Mouse (Mus musculus) MEL (cell line): ENCODE measurements around the gene Fbxo5. TPM values are rescaled to one million over a fixed set of nuclear protein-coding genes. Genes with fewer than 3 reads are reported as not detected.
A peak's percentile ranks its signal among the peaks of the same experiment; 100 is the strongest.

Experiments used
- DNase-seq: peaks from one replicate; pipeline ENCODE4 v3.0.0; 2011; ENCODE audit warnings: low read depth, low spot score
- H3K27ac ChIP-seq: 2 replicates; pipeline ENCODE4 v1.5.1; 2012; ENCODE audit warnings: low read depth, mild to moderate bottlenecking, control low read depth, low read length, moderate library complexity; ENCODE audit not compliant: control insufficient read depth
- H3K27me3 ChIP-seq, 2 experiments: fragments of 150-350 bp in 1 of 2; sonication (generic) in 1 of 2; 2 replicates each; pipeline ENCODE4 v1.6.1; 2012; ENCODE audit warnings: low read length in 2 of 2, mild to moderate bottlenecking in 2 of 2, improper control_type of control experiment in 1 of 2, moderate library complexity in 1 of 2; ENCODE audit not compliant: insufficient read depth in 2 of 2, control insufficient read depth in 1 of 2
- H3K36me3 ChIP-seq, 2 experiments: 2 replicates each; pipeline ENCODE4 v1.6.1; 2012 to 2014; ENCODE audit warnings: low read length in 2 of 2, improper control_type of control experiment in 1 of 2, inconsistent platforms in 1 of 2, mild to moderate bottlenecking in 1 of 2; ENCODE audit not compliant: insufficient read depth in 2 of 2, control insufficient read depth in 1 of 2
- H3K4me1 ChIP-seq, 2 experiments: fragments of 150-350 bp in 1 of 2; sonication (generic) in 1 of 2; 2 replicates each; pipeline ENCODE4 v1.6.1; 2012; ENCODE audit warnings: low read length in 2 of 2, improper control_type of control experiment in 1 of 2, mild to moderate bottlenecking in 1 of 2; ENCODE audit not compliant: insufficient read depth in 2 of 2, control insufficient read depth in 1 of 2
- H3K4me3 ChIP-seq, 2 experiments: fragments of 150-350 bp in 1 of 2; sonication (generic) in 1 of 2; 2 replicates each; pipeline ENCODE4 v1.5.1; 2012; ENCODE audit warnings: low read depth in 2 of 2, low read length in 2 of 2, mild to moderate bottlenecking in 2 of 2, moderate library complexity in 2 of 2, control low read depth in 1 of 2, improper control_type of control experiment in 1 of 2; ENCODE audit not compliant: control insufficient read depth in 1 of 2, insufficient read depth in 1 of 2
- H3K79me2 ChIP-seq: 2 replicates; pipeline ENCODE4 v1.6.1; 2012; ENCODE audit warnings: mild to moderate bottlenecking, low read length, moderate library complexity; ENCODE audit not compliant: control insufficient read depth, poor library complexity, insufficient read depth
- H3K9ac ChIP-seq: 2 replicates; pipeline ENCODE4 v1.6.1; 2012; ENCODE audit warnings: low read depth, mild to moderate bottlenecking, control low read depth, low read length, moderate library complexity; ENCODE audit not compliant: control insufficient read depth, poor library complexity, severe bottlenecking
- H3K9me3 ChIP-seq: fragments of 150-350 bp; sonication (generic); replicated peaks from 2 replicates; pipeline ENCODE4 v1.6.1; 2012; ENCODE audit warnings: mild to moderate bottlenecking, low read length, improper control_type of control experiment, moderate library complexity; ENCODE audit not compliant: insufficient read depth
- CHD1 ChIP-seq: IDR thresholded peaks from 2 replicates; pipeline ENCODE4 v1.6.1; 2012; ENCODE audit warnings: low read depth, mild to moderate bottlenecking, inconsistent platforms, low read length, improper control_type of control experiment
- CHD2 ChIP-seq: IDR thresholded peaks from 2 replicates; pipeline ENCODE4 v1.6.1; 2011; ENCODE audit warnings: low read length, improper control_type of control experiment
- CTCF ChIP-seq, 3 experiments: IDR thresholded peaks in 2 of 3; conservative IDR thresholded peaks in 1 of 3; 2 replicates each; pipeline ENCODE4 v1.5.1; 2011 to 2012; ENCODE audit warnings: low read length in 3 of 3, low read depth in 2 of 3, mild to moderate bottlenecking in 2 of 3, improper control_type of control experiment in 1 of 3, inconsistent platforms in 1 of 3, mixed read lengths in 1 of 3, moderate library complexity in 1 of 3; ENCODE audit not compliant: control insufficient read depth in 1 of 3, insufficient read depth in 1 of 3, poor library complexity in 1 of 3, severe bottlenecking in 1 of 3
- E2F4 ChIP-seq: IDR thresholded peaks from 2 replicates; pipeline ENCODE4 v1.6.1; 2011; ENCODE audit warnings: low read depth, low read length, improper control_type of control experiment, borderline replicate concordance
- ELF1 ChIP-seq: IDR thresholded peaks from 2 replicates; pipeline ENCODE4 v1.6.1; 2014; ENCODE audit warnings: low read depth, mild to moderate bottlenecking, inconsistent platforms, low read length, improper control_type of control experiment, moderate library complexity
- EP300 ChIP-seq, 2 experiments: IDR thresholded peaks; 2 replicates each; pipeline ENCODE4 v1.6.1; 2011; ENCODE audit warnings: improper control_type of control experiment in 2 of 2, low read length in 2 of 2, low read depth in 1 of 2, mild to moderate bottlenecking in 1 of 2
- GATA1 ChIP-seq: IDR thresholded peaks from 2 replicates; pipeline ENCODE4 v1.6.1; 2011; ENCODE audit warnings: low read depth, low read length, improper control_type of control experiment
- HCFC1 ChIP-seq: IDR thresholded peaks from 2 replicates; pipeline ENCODE4 v1.6.1; 2012; ENCODE audit warnings: low read depth, mild to moderate bottlenecking, inconsistent platforms, low read length, improper control_type of control experiment, moderate library complexity
- KAT2A ChIP-seq: conservative IDR thresholded peaks from 2 replicates; pipeline ENCODE4 v1.6.1; 2012; ENCODE audit warnings: low read depth, low read length, improper control_type of control experiment, inconsistent platforms
- MAFK ChIP-seq: IDR thresholded peaks from 2 replicates; pipeline ENCODE4 v1.6.1; 2011; ENCODE audit warnings: low read depth, mild to moderate bottlenecking, low read length, improper control_type of control experiment, borderline replicate concordance
- MAX ChIP-seq: IDR thresholded peaks from 2 replicates; pipeline ENCODE4 v1.6.1; 2011; ENCODE audit warnings: low read length, improper control_type of control experiment
- MAZ ChIP-seq: IDR thresholded peaks from 2 replicates; pipeline ENCODE4 v1.6.1; 2012; ENCODE audit warnings: low read depth, mild to moderate bottlenecking, inconsistent platforms, low read length, improper control_type of control experiment
- NELFE ChIP-seq: IDR thresholded peaks from 2 replicates; pipeline ENCODE4 v1.6.1; 2011; ENCODE audit warnings: low read depth, low read length, improper control_type of control experiment
- POLR2A ChIP-seq, 2 experiments: IDR thresholded peaks; 2 replicates each; pipeline ENCODE4 v1.6.1; 2011 to 2012; ENCODE audit warnings: low read length in 2 of 2, mild to moderate bottlenecking in 2 of 2, control low read depth in 1 of 2, improper control_type of control experiment in 1 of 2, low read depth in 1 of 2, moderate library complexity in 1 of 2; ENCODE audit not compliant: control insufficient read depth in 1 of 2, insufficient read depth in 1 of 2, poor library complexity in 1 of 2
- POLR2AphosphoS2 ChIP-seq: IDR thresholded peaks from 2 replicates; pipeline ENCODE4 v1.6.1; 2011; ENCODE audit warnings: low read length, improper control_type of control experiment
- POLR2AphosphoS5 ChIP-seq: IDR thresholded peaks from 2 replicates; pipeline ENCODE4 v1.6.1; 2012; ENCODE audit warnings: low read depth, borderline replicate concordance, mild to moderate bottlenecking, inconsistent platforms, low read length, moderate library complexity, mixed read lengths
- RAD21 ChIP-seq: IDR thresholded peaks from 2 replicates; pipeline ENCODE4 v1.6.1; 2011; ENCODE audit warnings: mild to moderate bottlenecking, low read depth, low read length, improper control_type of control experiment
- RCOR1 ChIP-seq: IDR thresholded peaks from 2 replicates; pipeline ENCODE4 v1.6.1; 2012; ENCODE audit warnings: low read depth, mild to moderate bottlenecking, inconsistent platforms, low read length, improper control_type of control experiment
- SIN3A ChIP-seq: IDR thresholded peaks from 2 replicates; pipeline ENCODE4 v1.6.1; 2012; ENCODE audit warnings: low read length, improper control_type of control experiment, inconsistent platforms
- SMC3 ChIP-seq: IDR thresholded peaks from 2 replicates; pipeline ENCODE4 v1.6.1; 2011; ENCODE audit warnings: low read depth, low read length, improper control_type of control experiment
- TAL1 ChIP-seq: IDR thresholded peaks from 2 replicates; pipeline ENCODE4 v1.6.1; 2012; ENCODE audit warnings: mild to moderate bottlenecking, inconsistent platforms, low read length, moderate library complexity, mixed read lengths
- TBP ChIP-seq: IDR thresholded peaks from 2 replicates; pipeline ENCODE4 v1.8.0; 2011; ENCODE audit warnings: low read depth, low read length, improper control_type of control experiment
- USF1 ChIP-seq: IDR thresholded peaks from 2 replicates; pipeline ENCODE4 v1.6.1; 2014; ENCODE audit warnings: low read depth, mild to moderate bottlenecking, inconsistent platforms, low read length, improper control_type of control experiment, moderate library complexity
- ZC3H11A ChIP-seq: IDR thresholded peaks from 2 replicates; pipeline ENCODE4 v1.6.1; 2012; ENCODE audit warnings: low read depth, mild to moderate bottlenecking, inconsistent platforms, low read length, improper control_type of control experiment
- ZMIZ1 ChIP-seq: IDR thresholded peaks from 2 replicates; pipeline ENCODE4 v1.6.1; 2012; ENCODE audit warnings: low read depth, mild to moderate bottlenecking, inconsistent platforms, low read length, improper control_type of control experiment, moderate library complexity
- polyA plus RNA-seq, 2 experiments: library from polyadenylated mRNA; stranded (reverse) in 1 of 2; unstranded in 1 of 2; fragments of >175 nt in 1 of 2; fragments of >200 nt in 1 of 2; gene quantifications; 2 replicates each; pipeline versions ENCODE4 v1.2.1 to v1.2.4; 2012; ENCODE audit warnings: low replicate concordance in 2 of 2, low read depth in 1 of 2; ENCODE audit not compliant: insufficient read length in 2 of 2, insufficient read depth in 1 of 2, missing spikeins in 1 of 2
- total RNA-seq: library from RNA; depleted of rRNA; stranded (reverse); fragments of 300-350 nt; gene quantifications from 2 replicates; pipeline ENCODE4 v1.2.3, GENCODE M21; 2012

Fbxo5 gene
- total and polyA plus RNA-seq, 3 experiments = 36.1 to 1,320 (median 41.0) TPM

GRCm38 (mm10) chr10:5790657-5791056, 14.7 kb downstream of the Fbxo5 start:
- no peak overlapping the region for H3K9ac ChIP-seq
- H3K79me2 ChIP-seq = no peaks in the 10 kb centered on the region
- peaks cover 0 to 2% of the 10 kb centered on the region in 2 experiments; a peak in 2 of 4 replicates for H3K27me3 ChIP-seq
- H3K4me3 ChIP-seq = no peak overlapping the region
- no peak overlapping the region for H3K27ac ChIP-seq
- DNase-seq = peak; percentile 66
- TF ChIP-seq ZC3H11A (peak; percentile 63), RAD21 (peak; percentile 79), CTCF (IDR thresholded peaks at IDR 0.05 in 2 of 3, conservative IDR thresholded peaks at IDR 0.05 in 1 of 3; ENCODE audit: control insufficient read depth in 1 of 3, insufficient read depth in 1 of 3, low read depth in 2 of 3, low read length in 3 of 3, poor library complexity in 1 of 3, severe bottlenecking in 1 of 3) (peak; percentile 39 to 89 (median 74)), TBP (no peak), SMC3 (peak; percentile 82)
- TF ChIP-seq, all 39 proteins: peak for 4
- Histone ChIP-seq H3K36me3 (no peaks in the 10 kb centered on the region), H3K4me1 (no peaks in the 10 kb centered on the region), H3K9me3 (no peaks in the 10 kb centered on the region)

- peak; percentile 69 for TF ChIP-seq RAD21
- no peak for TF ChIP-seq ELF1
- TF ChIP-seq SMC3 = peak; percentile 79
- TF ChIP-seq MAZ = no peak
- TF ChIP-seq ZC3H11A = 0 out of 2 replicates have a peak, but pooled peaks have one; percentile 50
- no peak for TF ChIP-seq GATA1
- no peak for TF ChIP-seq TAL1
- TF ChIP-seq POLR2A (IDR thresholded peaks at IDR 0.05; ENCODE audit: control insufficient read depth in 1 of 2, insufficient read depth in 1 of 2, low read depth in 1 of 2, low read length in 2 of 2, poor library complexity in 1 of 2) = no peak
- no peak for TF ChIP-seq KAT2A
- no peak for TF ChIP-seq NELFE
- no peak for TF ChIP-seq CHD2
- no peak for TF ChIP-seq POLR2AphosphoS5
- no peak for TF ChIP-seq MAFK
- no peak for TF ChIP-seq ZMIZ1
- TF ChIP-seq RCOR1 = no peak
- TF ChIP-seq POLR2AphosphoS2 = no peak
- TF ChIP-seq CTCF (IDR thresholded peaks at IDR 0.05 in 2 of 3, conservative IDR thresholded peaks at IDR 0.05 in 1 of 3; ENCODE audit: control insufficient read depth in 1 of 3, insufficient read depth in 1 of 3, low read depth in 2 of 3, low read length in 3 of 3, poor library complexity in 1 of 3, severe bottlenecking in 1 of 3) = peak; percentile 55 to 82 (median 67)
- no peak for TF ChIP-seq USF1
- TF ChIP-seq SIN3A = no peak
- TF ChIP-seq E2F4 = no peak
- TF ChIP-seq HCFC1 = no peak
- TF ChIP-seq CHD1 = no peak
- no peak for TF ChIP-seq MAX
- no peak for TF ChIP-seq EP300 (IDR thresholded peaks at IDR 0.05; ENCODE audit: low read depth in 1 of 2, low read length in 2 of 2)
- H3K27ac ChIP-seq = no peak overlapping the region
- H3K79me2 ChIP-seq = no peaks in the 10 kb centered on the region
- no peak overlapping the region for H3K4me3 ChIP-seq
- H3K9ac ChIP-seq = no peak overlapping the region
- DNase-seq = peak; percentile 61
- no peaks in the 10 kb centered on the region for H3K4me1 ChIP-seq
- no peaks in the 10 kb centered on the region for H3K9me3 ChIP-seq
- H3K36me3 ChIP-seq = no peaks in the 10 kb centered on the region
- peaks cover 0 to 2% of the 10 kb centered on the region in 2 experiments; a peak in 3 of 4 replicates for H3K27me3 ChIP-seq
Observed at GRCm38 (mm10) chr10:5786923-5787322, 18.5 kb downstream of the Fbxo5 start.
